Mouse (Mus musculus) cerebellum, adult 11-12 months (tissue): ENCODE results near the gene Epas1.

Source experiments
- DNase-seq: peaks from one replicate; pipeline ENCODE4 v3.0.0; 2022

Gene Epas1

GRCm38 (mm10) chr17:86829383-86830175, 76.1 kb downstream of the Epas1 start:
- no peak for DNase-seq

DNA sequence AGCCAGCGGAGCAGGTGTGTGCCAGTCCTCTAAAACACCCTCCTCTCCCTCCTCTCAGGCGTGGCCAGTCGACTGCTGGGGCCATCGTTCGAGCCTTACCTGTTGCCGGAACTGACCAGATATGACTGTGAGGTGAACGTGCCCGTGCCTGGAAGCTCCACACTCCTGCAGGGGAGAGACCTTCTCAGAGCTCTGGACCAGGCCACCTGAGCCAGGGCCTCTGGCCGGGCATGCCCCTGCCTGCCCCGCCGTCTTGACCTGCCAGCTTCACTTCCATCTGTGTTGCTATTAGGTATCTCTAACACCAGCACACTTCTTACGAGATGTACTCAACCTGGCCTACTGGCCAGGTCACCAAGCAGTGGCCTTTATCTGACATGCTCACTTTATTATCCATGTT, 77.4 kb downstream of the Epas1 start:
- DNase-seq: no peak

DNA sequence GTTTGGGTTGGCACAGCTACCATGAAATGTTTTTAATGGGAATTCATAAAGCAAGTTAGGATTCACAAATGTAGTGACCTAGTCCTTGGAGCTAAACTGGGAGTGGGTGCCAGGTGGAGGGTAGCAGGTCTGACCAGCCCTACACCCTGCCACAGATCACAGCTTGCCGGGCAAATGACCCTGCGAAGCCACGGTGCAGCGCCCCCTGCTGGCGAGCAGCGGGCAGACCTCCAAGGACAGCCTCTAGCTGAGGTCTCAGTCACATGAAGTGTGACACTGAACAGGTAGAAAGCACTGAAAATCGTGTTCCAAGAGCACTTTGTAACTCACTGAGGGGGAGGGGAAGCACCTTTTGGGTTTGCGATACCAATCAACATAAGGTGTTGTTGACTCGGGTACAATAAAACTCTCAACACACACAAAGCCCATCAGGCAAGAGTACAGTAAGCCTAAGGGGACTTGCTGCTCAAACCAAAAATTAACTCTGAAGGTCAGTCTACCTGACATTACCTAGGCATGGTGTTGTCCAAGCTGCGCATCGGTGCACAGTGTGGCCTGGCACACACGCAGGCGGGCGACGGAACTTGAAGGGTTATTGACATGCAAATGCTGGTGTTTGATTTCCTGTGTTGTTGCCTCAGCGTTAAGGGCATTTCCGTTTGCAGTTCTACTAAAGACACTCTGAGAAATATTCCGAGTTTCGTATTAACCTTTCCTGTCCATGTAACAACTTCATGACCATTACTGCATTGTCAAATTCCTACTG, 79.2 kb downstream of the Epas1 start:
- DNase-seq: no peak

DNA sequence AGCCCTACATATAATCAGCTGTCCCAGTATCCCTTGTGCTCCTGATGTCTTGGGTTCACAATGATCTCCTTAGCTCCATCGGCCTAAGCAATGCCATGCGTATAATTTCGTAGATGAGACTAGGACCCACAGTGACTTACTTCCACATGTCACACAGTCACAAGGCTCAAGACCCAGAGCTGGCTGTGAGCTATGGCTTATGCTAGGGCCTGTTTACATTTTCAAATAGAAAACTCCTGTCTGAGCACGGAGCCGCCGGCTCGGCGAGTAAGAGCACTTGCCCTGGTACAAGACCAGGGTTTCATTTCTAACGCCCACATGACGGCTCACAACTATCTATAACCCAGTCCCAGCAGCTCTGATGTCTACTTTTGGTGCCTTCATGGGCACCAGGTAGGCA, 80.4 kb downstream of the Epas1 start:
- DNase-seq: no peak

DNA sequence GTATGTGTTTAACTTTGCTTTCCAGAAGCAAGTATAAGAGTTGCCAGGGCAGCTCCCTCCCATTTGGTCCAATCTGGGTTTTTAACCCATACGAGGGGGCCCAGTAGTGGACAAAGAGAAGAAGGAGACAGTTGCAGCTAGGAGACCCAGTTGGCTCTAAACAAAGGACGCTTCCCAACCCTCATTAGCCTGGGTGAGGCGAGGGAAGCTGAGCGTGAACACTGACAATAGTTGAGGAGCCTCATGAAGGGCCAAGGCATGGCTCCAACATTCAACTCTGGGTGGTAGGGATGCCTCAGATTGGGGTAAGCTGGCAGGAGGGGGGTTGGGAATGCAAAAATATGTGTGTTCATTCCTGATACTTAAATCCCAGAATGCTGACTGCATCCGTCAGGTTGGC, 85.8 kb downstream of the Epas1 start:
- DNase-seq: no peak

- no peak for DNase-seq
These were observed 97.3 kb downstream of the Epas1 start for GRCm38 (mm10) chr17:86850700-86851337.

DNA sequence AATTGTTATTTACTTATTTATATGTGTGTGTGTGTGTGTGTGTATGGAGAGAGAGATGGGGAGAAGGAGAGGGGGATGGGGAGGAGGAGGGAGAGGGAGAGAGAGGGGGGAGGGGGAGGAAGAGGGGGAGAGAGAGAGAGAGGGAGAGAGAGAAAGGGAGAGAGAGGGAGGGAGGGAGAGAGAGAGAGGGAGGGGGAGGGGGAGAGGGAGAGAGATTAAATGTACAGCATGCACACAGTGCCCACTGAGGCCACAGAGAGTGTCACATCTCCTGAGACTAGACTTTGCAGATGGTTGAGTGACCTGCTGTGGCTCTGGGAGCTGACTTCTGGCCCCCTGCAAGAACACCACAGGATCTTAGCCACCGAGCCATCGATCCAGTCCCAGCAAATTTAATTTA, 98.3 kb downstream of the Epas1 start:
- DNase-seq: no peak

- no peak for DNase-seq
These were observed 99.1 kb downstream of the Epas1 start for GRCm38 (mm10) chr17:86852591-86853031.

- DNase-seq: no peak
These were observed 117.1 kb downstream of the Epas1 start for GRCm38 (mm10) chr17:86870586-86870985.

DNA sequence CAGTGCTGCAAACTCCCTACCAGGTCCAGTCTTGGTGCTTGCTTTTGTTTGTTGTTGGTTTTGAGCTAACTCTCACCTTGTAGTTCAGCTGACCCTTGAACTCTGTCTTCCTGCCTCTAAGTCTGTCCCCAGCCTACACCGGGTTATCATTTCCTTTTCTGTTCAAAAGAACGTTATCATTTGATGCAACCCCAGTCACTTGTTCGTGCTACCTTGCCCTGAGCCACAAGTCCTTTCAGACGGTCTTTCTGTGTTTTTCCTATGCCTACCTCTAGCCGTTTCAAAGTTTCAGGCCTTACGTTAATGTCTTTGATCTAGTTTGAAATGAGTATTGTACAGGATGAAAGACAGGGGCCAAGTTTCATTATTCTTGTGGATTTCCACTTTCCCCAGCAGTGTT, 119.1 kb downstream of the Epas1 start:
- no peak for DNase-seq

GRCm38 (mm10) chr17:86876940-86877339, 123.4 kb downstream of the Epas1 start:
- no peak for DNase-seq

- DNase-seq: no peak
These were observed 124.2 kb downstream of the Epas1 start for GRCm38 (mm10) chr17:86877747-86878146.

GRCm38 (mm10) chr17:86880056-86880455, 126.6 kb downstream of the Epas1 start:
- no peak for DNase-seq

- no peak for DNase-seq
These were observed 127.1 kb downstream of the Epas1 start for GRCm38 (mm10) chr17:86880461-86881044.
